Mouse (Mus musculus) spleen, postnatal 10 days (tissue): ENCODE data around the gene Shank3.

Source experiments
- DNase-seq, 2 experiments: peaks; one replicate each; pipeline ENCODE4 v3.0.0; 2021 to 2022; ENCODE audit warnings: low spot score in 2 of 2

Shank3 gene

GRCm38 (mm10) chr15:89556401-89557178 lies 57.2 kb downstream of the Shank3 start:
- DNase-seq: no peak

- DNase-seq: no peak
Observed at GRCm38 (mm10) chr15:89557179-89557995, 58.0 kb downstream of the Shank3 start.

- no peak for DNase-seq
Observed at GRCm38 (mm10) chr15:89557996-89558390, 58.6 kb downstream of the Shank3 start.

GRCm38 (mm10) chr15:89559202-89559731 lies 59.8 kb downstream of the Shank3 start:
- DNase-seq: no peak

GRCm38 (mm10) chr15:89568114-89568513 lies 68.7 kb downstream of the Shank3 start, which contains the start of gene Acr:
Gene Acr, plus strand, starts transcription at chr15:89568326.
- no peak for DNase-seq

GRCm38 (mm10) chr15:89572147-89572546 lies 72.7 kb downstream of the Shank3 start:
- no peak for DNase-seq

GRCm38 (mm10) chr15:89582494-89582893 lies 83.1 kb downstream of the Shank3 start:
- no peak for DNase-seq

- no peak for DNase-seq
Observed at GRCm38 (mm10) chr15:89585101-89585500, 85.7 kb downstream of the Shank3 start.

- DNase-seq: no peak
Observed at GRCm38 (mm10) chr15:89585631-89586030, 86.2 kb downstream of the Shank3 start.

- no peak for DNase-seq
Observed at GRCm38 (mm10) chr15:89589146-89589545, 89.7 kb downstream of the Shank3 start.

GRCm38 (mm10) chr15:89591317-89591716 lies 91.9 kb downstream of the Shank3 start:
- no peak for DNase-seq

- peak; percentile 65 to 86 for DNase-seq
Observed at GRCm38 (mm10) chr15:89591723-89592455, 92.5 kb downstream of the Shank3 start, which contains the start of gene Rabl2. Gene Rabl2, minus strand, starts transcription at chr15:89591923.

- no peak for DNase-seq
Observed at GRCm38 (mm10) chr15:89592548-89592947, 93.1 kb downstream of the Shank3 start.

GRCm38 (mm10) chr15:89605822-89606570 lies 106.6 kb downstream of the Shank3 start:
- DNase-seq: no peak

GRCm38 (mm10) chr15:89607480-89607879 lies 108.1 kb downstream of the Shank3 start:
- DNase-seq: no peak

GRCm38 (mm10) chr15:89607888-89608287 lies 108.5 kb downstream of the Shank3 start:
- no peak for DNase-seq
